ENCODE assay signal across 7 mouse cellular contexts in the genomic region with DNA sequence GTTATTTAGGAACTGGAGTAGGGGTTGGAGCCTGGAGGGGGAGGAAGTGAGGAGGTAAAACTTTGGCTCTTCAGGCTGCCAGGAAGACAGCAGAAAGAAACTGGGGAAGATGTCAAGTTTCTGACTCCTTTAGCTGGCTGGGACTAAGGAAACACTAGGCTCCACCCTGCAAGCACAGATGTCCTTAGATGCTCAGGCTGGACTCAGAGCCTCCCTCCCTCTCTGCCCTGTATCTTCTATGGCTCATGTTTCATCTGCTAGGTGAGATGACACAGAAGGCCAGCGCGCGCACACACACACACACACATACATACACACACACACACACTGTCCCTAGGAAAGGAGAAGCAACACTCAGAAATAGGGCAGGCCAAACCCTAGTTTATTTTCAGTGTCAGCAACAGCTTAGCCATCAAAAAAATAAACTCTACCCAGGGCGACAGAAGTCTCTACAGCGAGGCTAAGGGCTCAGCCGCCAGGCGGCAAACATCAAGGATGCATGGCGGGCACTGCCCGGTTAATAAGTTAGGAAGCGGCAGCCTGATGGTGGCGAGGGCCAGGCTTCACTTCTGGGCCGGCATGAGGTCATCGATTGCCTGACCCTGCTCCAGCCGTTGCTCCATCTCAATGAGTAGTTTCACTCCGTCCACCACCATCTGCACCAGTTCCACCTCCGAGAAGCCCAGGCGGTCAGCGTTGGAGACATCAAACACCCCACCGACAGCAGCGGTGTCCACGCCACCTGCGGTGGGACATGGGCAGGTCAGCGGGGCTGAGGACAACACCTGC. TPM values are rescaled to one million over a fixed set of nuclear protein-coding genes. Genes with fewer than 3 reads are reported as not detected.
A peak's percentile ranks its signal among the peaks of the same experiment; 100 is the strongest.
DNase-seq lines count a peak whose midpoint lies in the region; ATAC-seq and TF ChIP-seq lines count a peak whose summit lies in the region.

No protein-coding gene starts in this region.

- DNase-seq in 3T3-L1 (ENCODE audit: low read depth, low spot score) = peak; percentile 73
- DNase-seq in CD4-positive helper T cell, adult 2 months (ENCODE audit: low read depth, low spot score) = peak; percentile 15
- peak; percentile 64 for DNase-seq in lung, postnatal 10 days
- no peak for DNase-seq in stomach, postnatal 0 days (ENCODE audit: low spot score)
- DNase-seq in adrenal gland, postnatal 4 days (ENCODE audit: low spot score in 2 of 2) = no peak

- peaks cover 41% of the 10 kb centered on the region for H3K36me3 ChIP-seq in forebrain, embryonic 13.5 days (ENCODE audit: poor library complexity, severe bottlenecking)
- peaks cover 6% of the 10 kb centered on the region; the same call in 1 of the 2 replicates for H3K36me3 ChIP-seq in hindbrain, embryonic 15.5 days
- H3K36me3 ChIP-seq in stomach, postnatal 0 days (ENCODE audit: control insufficient read depth, insufficient read depth, low read length) = no peaks in the 10 kb centered on the region

- WGBS in forebrain, embryonic 13.5 days = 56% methylated on average over 23 of the region's 23 CpGs
- 41% methylated on average over 23 of the region's 23 CpGs for WGBS in hindbrain, embryonic 15.5 days
- WGBS in stomach, postnatal 0 days = 49% methylated on average over 23 of the region's 23 CpGs

- TF ChIP-seq CTCF in stomach, postnatal 0 days (IDR thresholded peaks at IDR 0.05; ENCODE audit: low read depth) = no peak

- TF ChIP-seq EP300 in stomach, postnatal 0 days (optimal IDR thresholded peaks at IDR 0.05) = no peak

- no peaks in the 10 kb centered on the region for H3K9me3 ChIP-seq in forebrain, embryonic 13.5 days (replicated peaks)
- H3K9me3 ChIP-seq in hindbrain, embryonic 15.5 days = no peaks in the 10 kb centered on the region
- H3K9me3 ChIP-seq in stomach, postnatal 0 days (ENCODE audit: control insufficient read depth, low read length) = no peaks in the 10 kb centered on the region

- H3K4me3 ChIP-seq in forebrain, embryonic 13.5 days = peak overlapping the region; percentile 97
- H3K4me3 ChIP-seq in hindbrain, embryonic 15.5 days = peak overlapping the region; percentile 84
- peak overlapping the region; percentile 66 for H3K4me3 ChIP-seq in stomach, postnatal 0 days (ENCODE audit: low read depth, low read length)

- peaks cover 8% of the 10 kb centered on the region for H3K27me3 ChIP-seq in forebrain, embryonic 13.5 days
- no peaks in the 10 kb centered on the region for H3K27me3 ChIP-seq in hindbrain, embryonic 15.5 days
- H3K27me3 ChIP-seq in stomach, postnatal 0 days (ENCODE audit: control insufficient read depth, insufficient read depth, low read length) = no peaks in the 10 kb centered on the region

- ATAC-seq in forebrain, embryonic 13.5 days = no peak
- no peak for ATAC-seq in hindbrain, embryonic 15.5 days (ENCODE audit: low FRiP score, low read depth)
- ATAC-seq in stomach, postnatal 0 days (ENCODE audit: low FRiP score, low TSS enrichment) = peak; percentile 18; the same call in 1 of the 2 replicates

- peak overlapping the region; percentile 100 for H3K9ac ChIP-seq in forebrain, embryonic 13.5 days
- peak overlapping the region; percentile 98 for H3K9ac ChIP-seq in hindbrain, embryonic 15.5 days
- H3K9ac ChIP-seq in stomach, postnatal 0 days (ENCODE audit: low read length) = peak overlapping the region; percentile 45; the same call in 1 of the 2 replicates

- peaks cover 34% of the 10 kb centered on the region for H3K4me1 ChIP-seq in forebrain, embryonic 13.5 days
- peaks cover 40% of the 10 kb centered on the region for H3K4me1 ChIP-seq in hindbrain, embryonic 15.5 days (replicated peaks)
- 0 out of 2 replicates have a peak, but pooled peaks cover 5% of the 10 kb centered on the region for H3K4me1 ChIP-seq in stomach, postnatal 0 days (replicated peaks; ENCODE audit: control insufficient read depth, insufficient read depth)

- H3K4me2 ChIP-seq in forebrain, embryonic 13.5 days = peak overlapping the region; percentile 99
- peak overlapping the region; percentile 90 for H3K4me2 ChIP-seq in hindbrain, embryonic 15.5 days
- peak overlapping the region; percentile 91 for H3K4me2 ChIP-seq in stomach, postnatal 0 days (replicated peaks; ENCODE audit: low read depth)

- H3K27ac ChIP-seq in forebrain, embryonic 13.5 days = peak overlapping the region; percentile 85
- peak overlapping the region; percentile 81 for H3K27ac ChIP-seq in hindbrain, embryonic 15.5 days (replicated peaks)
- peak overlapping the region; percentile 89 for H3K27ac ChIP-seq in stomach, postnatal 0 days (replicated peaks)

RNA-seq across cellular contexts. Expression of a gene that starts 2.9 kb away (rescaled TPM):
- polyA plus RNA-seq in forebrain, embryonic 13.5 days (2015; fragmentation: Nextera tagmentation; extraction: Ambion mirVana) = 2,311 and 2,462 TPM in 2 replicates
- 1,741 and 1,830 TPM in 2 replicates for polyA plus RNA-seq in hindbrain, embryonic 15.5 days (2015; fragmentation: Nextera tagmentation; extraction: Ambion mirVana)
- 532 and 573 TPM in 2 replicates for polyA plus RNA-seq in stomach, postnatal 0 days (2015; fragmentation: Nextera tagmentation; extraction: Ambion mirVana)
- total RNA-seq in adrenal gland, postnatal 4 days (2021) = 10 to 100 TPM; 39.6 to 40.9 TPM

RNA-seq across cellular contexts. Expression of a gene that starts 8.7 kb away (rescaled TPM):
- polyA plus RNA-seq in forebrain, embryonic 13.5 days (2015; fragmentation: Nextera tagmentation; extraction: Ambion mirVana) = 10.7 and 12.2 TPM in 2 replicates
- polyA plus RNA-seq in hindbrain, embryonic 15.5 days (2015; fragmentation: Nextera tagmentation; extraction: Ambion mirVana) = 11.5 and 12.0 TPM in 2 replicates
- polyA plus RNA-seq in stomach, postnatal 0 days (2015; fragmentation: Nextera tagmentation; extraction: Ambion mirVana) = 7.4 and 8.5 TPM in 2 replicates
- 10 to 100 TPM; 11.7 to 13.8 TPM for total RNA-seq in adrenal gland, postnatal 4 days (2021)

RNA-seq across cellular contexts. Expression of a gene that starts 43.9 kb away (rescaled TPM):
- polyA plus RNA-seq in forebrain, embryonic 13.5 days (2015; fragmentation: Nextera tagmentation; extraction: Ambion mirVana) = 62.1 and 62.8 TPM in 2 replicates
- polyA plus RNA-seq in hindbrain, embryonic 15.5 days (2015; fragmentation: Nextera tagmentation; extraction: Ambion mirVana) = 65.1 and 67.8 TPM in 2 replicates
- 34.9 and 36.9 TPM in 2 replicates for polyA plus RNA-seq in stomach, postnatal 0 days (2015; fragmentation: Nextera tagmentation; extraction: Ambion mirVana)
- total RNA-seq in adrenal gland, postnatal 4 days (2021) = 10 to 100 TPM; 35.8 to 37.0 TPM

RNA-seq across cellular contexts. Expression of a gene that starts 43.9 kb away (rescaled TPM):
- polyA plus RNA-seq in forebrain, embryonic 13.5 days (2015; fragmentation: Nextera tagmentation; extraction: Ambion mirVana) = 52.6 and 56.2 TPM in 2 replicates
- polyA plus RNA-seq in hindbrain, embryonic 15.5 days (2015; fragmentation: Nextera tagmentation; extraction: Ambion mirVana) = 50.7 and 52.9 TPM in 2 replicates
- polyA plus RNA-seq in stomach, postnatal 0 days (2015; fragmentation: Nextera tagmentation; extraction: Ambion mirVana) = 41.8 and 42.8 TPM in 2 replicates
- 10 to 100 TPM; 65.4 to 70.1 TPM for total RNA-seq in adrenal gland, postnatal 4 days (2021)

Comparison
In these comparisons a context has a peak if more than half of its experiments do, and no peak if none do; other contexts are left out.
1. DNase-seq: peak in 3T3-L1 (single experiment), CD4-positive helper T cell, adult 2 months (single experiment) and lung, postnatal 10 days (single experiment); none in stomach, postnatal 0 days (single experiment) and adrenal gland, postnatal 4 days (0 of 2).
2. H3K9ac ChIP-seq: peak in every context shown above with its lines; median percentile 100 in forebrain, embryonic 13.5 days; 98 in hindbrain, embryonic 15.5 days; 45 in stomach, postnatal 0 days.
3. Peak in every context shown above with its lines, with median percentiles within 50 percentile points of each other: H3K27ac ChIP-seq, H3K4me2 ChIP-seq and H3K4me3 ChIP-seq.